Mouse (Mus musculus) forebrain, embryonic 10.5 days (tissue): ENCODE results near the gene Zfhx3. TPM values are rescaled to one million over a fixed set of nuclear protein-coding genes. Genes with fewer than 3 reads are reported as not detected.

Source experiments
- DNase-seq: peaks from one replicate; pipeline ENCODE4 v3.0.0-alpha.2; 2017; ENCODE audit warnings: low spot score; ENCODE audit errors: extremely low spot score
- H3K27ac ChIP-seq: fragments of 300-500 bp; sonication (generic); 2 replicates; pipeline ENCODE4 v1.5.1; 2016; ENCODE audit warnings: mild to moderate bottlenecking
- H3K27me3 ChIP-seq: fragments of 300-500 bp; sonication (generic); 2 replicates; pipeline ENCODE4 v1.6.1; 2016; ENCODE audit warnings: mild to moderate bottlenecking; ENCODE audit not compliant: poor library complexity, severe bottlenecking
- H3K36me3 ChIP-seq: fragments of 300-500 bp; sonication (generic); replicated peaks from 2 replicates; pipeline ENCODE4 v1.6.1; 2016; ENCODE audit warnings: mild to moderate bottlenecking, moderate library complexity
- H3K4me1 ChIP-seq: fragments of 300-500 bp; sonication (generic); 2 replicates; pipeline ENCODE4 v1.6.1; 2016
- H3K4me3 ChIP-seq: fragments of 300-500 bp; sonication (generic); 2 replicates; pipeline ENCODE4 v1.5.1; 2016; ENCODE audit warnings: mild to moderate bottlenecking, moderate library complexity
- H3K9me3 ChIP-seq: fragments of 300-500 bp; sonication (generic); 2 replicates; pipeline ENCODE4 v1.6.1; 2016; ENCODE audit warnings: mild to moderate bottlenecking, moderate library complexity
- WGBS: fragments of 180-500 bp; shearing (Covaris S2); methylation state at CpG from one replicate; pipeline ENCODE4 v1.1.7; 2016; 5-methylcytosine and 5-hydroxymethylcytosine counted together
- polyA plus RNA-seq: library from polyadenylated mRNA; unstranded; fragments of >200 nt; fragmentation: Nextera tagmentation; extraction: Ambion mirVana; gene quantifications from 2 replicates; pipeline ENCODE4 v1.2.1, GENCODE M21; 2016

Gene Zfhx3
- polyA plus RNA-seq, 1 experiment from 2014 or later, result 11.4 TPM

- Histone ChIP-seq H3K4me3 (no peak overlapping the region), H3K9me3 (no peaks in the 10 kb centered on the region; the same call in 1 of the 2 replicates), H3K36me3 (peaks cover 39% of the 10 kb centered on the region), H3K4me1 (peaks cover 54% of the 10 kb centered on the region), H3K27ac (peak overlapping the region; percentile 4; the same call in 1 of the 2 replicates), H3K27me3 (peaks cover 4% of the 10 kb centered on the region; the same call in 1 of the 2 replicates)
- no peak for DNase-seq
- WGBS, result 94% methylated on average over 9 of the region's 9 CpGs
Observed at GRCm38 (mm10) chr8:108932729-108933128, 990.3 kb downstream of the Zfhx3 start.

DNA sequence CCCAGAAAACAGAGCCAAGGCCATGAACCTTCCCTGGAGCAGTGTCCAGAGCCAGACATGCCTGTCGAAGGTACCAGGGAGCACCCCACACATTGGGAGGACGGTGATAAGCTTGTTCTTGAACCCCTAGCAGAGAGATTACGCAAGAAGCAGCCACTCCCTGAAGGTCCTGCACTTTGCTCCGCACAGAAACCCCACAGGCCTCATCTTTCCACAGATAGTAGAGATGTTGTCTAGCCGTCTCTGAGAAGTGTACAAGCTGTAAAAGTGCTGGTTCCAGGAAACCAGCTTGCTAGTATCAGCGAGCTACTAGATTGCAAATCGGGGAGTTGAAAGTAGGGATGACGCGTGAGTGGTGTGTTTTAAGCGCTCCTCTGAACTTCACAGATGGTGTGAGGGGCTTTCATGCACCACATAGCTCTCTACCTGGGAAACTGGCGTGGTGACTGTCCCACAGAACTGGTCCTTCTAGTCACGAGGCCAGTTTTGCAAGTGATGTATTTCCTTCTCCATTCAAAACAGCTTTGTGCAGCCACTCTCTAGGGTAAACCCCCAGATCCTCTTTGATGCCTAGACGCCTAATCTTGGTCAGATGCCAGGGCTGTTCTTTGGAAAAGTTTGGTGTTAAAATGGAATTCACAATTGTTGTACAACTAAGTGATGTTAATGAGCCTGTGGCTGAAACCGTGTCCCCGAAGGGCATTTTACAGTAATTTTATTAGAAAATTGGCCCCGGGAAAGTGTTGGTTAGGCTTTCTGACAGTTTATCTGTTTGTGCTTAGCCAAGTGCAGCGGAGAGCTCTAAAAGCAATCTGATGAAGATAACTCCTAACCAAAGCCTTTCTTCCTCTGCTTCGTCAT lies 993.6 kb downstream of the Zfhx3 start:
- Histone ChIP-seq H3K4me1 (peaks cover 53% of the 10 kb centered on the region), H3K9me3 (peaks cover 20% of the 10 kb centered on the region), H3K4me3 (no peak overlapping the region), H3K36me3 (peaks cover 68% of the 10 kb centered on the region), H3K27ac (no peak overlapping the region), H3K27me3 (peaks cover 12% of the 10 kb centered on the region; the same call in 1 of the 2 replicates)
- WGBS, result 89% methylated on average over 18 of the region's 18 CpGs
- DNase-seq, result no peak

DNA sequence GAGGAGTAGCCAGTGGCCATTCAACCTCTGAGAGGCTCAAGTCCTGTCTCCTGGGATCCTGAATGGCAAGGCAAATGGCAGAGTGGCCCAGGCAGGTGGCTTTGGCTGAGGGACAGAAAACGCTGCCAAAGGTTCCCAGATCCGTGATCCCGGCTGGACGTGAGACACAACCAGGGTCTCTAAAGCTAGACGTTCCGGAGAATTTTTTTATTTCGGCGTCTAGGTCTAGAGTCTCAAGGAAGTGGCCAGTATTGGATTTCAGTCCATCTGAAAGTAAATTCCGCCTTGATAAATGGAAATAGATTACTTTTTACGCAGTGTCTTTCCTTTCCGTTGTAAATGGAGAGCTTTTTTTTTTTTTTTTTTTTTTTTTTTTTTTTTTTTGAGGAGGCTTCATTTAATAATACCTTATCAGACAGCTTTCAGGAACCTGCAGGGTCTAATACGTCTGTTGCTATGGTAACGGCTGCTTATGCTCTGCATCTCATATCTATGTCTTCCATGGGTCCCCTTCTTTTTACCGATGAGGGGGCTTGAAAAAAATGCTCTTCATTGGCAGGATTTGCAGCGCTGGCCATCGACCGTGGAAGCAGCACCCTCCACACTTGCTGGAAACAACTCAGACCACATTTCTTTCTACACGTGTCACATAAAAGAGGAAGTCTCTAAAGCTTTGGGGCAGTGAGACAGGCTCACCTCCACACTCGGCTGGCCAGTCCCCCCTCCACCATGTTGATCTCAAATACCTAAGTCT lies 994.4 kb downstream of the Zfhx3 start:
- Histone ChIP-seq H3K27me3 (peaks cover 20% of the 10 kb centered on the region; the same call in 1 of the 2 replicates), H3K36me3 (peaks cover 75% of the 10 kb centered on the region), H3K9me3 (peaks cover 20% of the 10 kb centered on the region), H3K4me3 (no peak overlapping the region), H3K4me1 (peaks cover 52% of the 10 kb centered on the region), H3K27ac (no peak overlapping the region)
- WGBS, result 87% methylated on average over 19 of the region's 19 CpGs
- no peak for DNase-seq

- no peak for DNase-seq
- Histone ChIP-seq H3K4me3 (no peak overlapping the region), H3K36me3 (peaks cover 75% of the 10 kb centered on the region), H3K9me3 (peaks cover 20% of the 10 kb centered on the region), H3K27me3 (peaks cover 22% of the 10 kb centered on the region; the same call in 1 of the 2 replicates), H3K27ac (no peak overlapping the region), H3K4me1 (peaks cover 53% of the 10 kb centered on the region)
- WGBS, result 70% methylated on average over 8 of the region's 8 CpGs
Observed at GRCm38 (mm10) chr8:108937904-108938455, 995.5 kb downstream of the Zfhx3 start.

DNA sequence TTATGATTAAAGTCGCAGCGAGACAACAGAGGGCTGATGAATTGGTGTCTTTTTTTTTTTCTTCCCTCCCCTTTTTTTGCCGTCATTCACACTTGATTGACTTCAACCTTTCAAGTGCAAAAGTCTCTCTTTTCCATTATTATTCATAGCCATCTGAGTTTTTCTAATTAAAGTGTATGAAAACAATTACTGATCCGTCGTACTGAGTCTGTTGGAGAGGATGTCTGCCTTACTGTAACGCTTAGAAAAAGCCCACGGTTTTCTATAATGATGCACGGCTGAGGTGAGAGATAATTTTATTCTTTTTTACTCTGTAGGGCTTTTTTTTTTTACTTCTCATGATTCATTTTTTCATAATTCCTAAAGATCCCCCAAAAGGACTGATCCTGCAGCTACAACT lies 1000.2 kb downstream of the Zfhx3 start:
- H3K4me1 ChIP-seq, result peaks cover 51% of the 10 kb centered on the region
- no peak overlapping the region; the same call in 1 of the 2 replicates for H3K27ac ChIP-seq
- peaks cover 67% of the 10 kb centered on the region for H3K36me3 ChIP-seq
- H3K4me3 ChIP-seq, result no peak overlapping the region
- 71% methylated on average over 8 of the region's 8 CpGs for WGBS
- DNase-seq, result no peak
- H3K27me3 ChIP-seq, result peaks cover 33% of the 10 kb centered on the region
- H3K9me3 ChIP-seq, result peaks cover 35% of the 10 kb centered on the region

DNA sequence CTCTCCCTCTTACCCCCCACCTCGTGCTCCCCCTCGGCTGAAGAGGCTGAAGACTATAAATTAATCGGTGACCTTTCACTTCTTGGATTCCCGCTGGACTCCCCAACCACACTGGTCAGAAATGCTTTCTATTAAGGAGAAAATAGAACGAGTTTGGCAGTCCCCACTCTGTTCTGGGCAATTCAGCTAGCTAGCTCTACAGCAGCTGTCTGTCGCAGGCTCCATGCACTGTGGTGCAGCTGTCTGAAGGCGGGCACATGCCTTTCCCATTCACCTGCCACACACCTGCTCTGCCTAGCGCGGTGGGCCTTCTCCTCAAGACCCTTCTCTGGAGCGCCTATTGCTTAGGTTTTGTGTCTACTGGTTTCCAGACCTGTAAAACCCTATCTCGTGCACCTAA lies 1000.7 kb downstream of the Zfhx3 start:
- Histone ChIP-seq H3K4me3 (no peak overlapping the region), H3K27me3 (peaks cover 33% of the 10 kb centered on the region), H3K9me3 (peaks cover 40% of the 10 kb centered on the region), H3K27ac (peak overlapping the region; percentile 71; the same call in 1 of the 2 replicates), H3K4me1 (peaks cover 47% of the 10 kb centered on the region), H3K36me3 (peaks cover 67% of the 10 kb centered on the region)
- WGBS, result 82% methylated on average over 11 of the region's 11 CpGs
- DNase-seq, result no peak

DNA sequence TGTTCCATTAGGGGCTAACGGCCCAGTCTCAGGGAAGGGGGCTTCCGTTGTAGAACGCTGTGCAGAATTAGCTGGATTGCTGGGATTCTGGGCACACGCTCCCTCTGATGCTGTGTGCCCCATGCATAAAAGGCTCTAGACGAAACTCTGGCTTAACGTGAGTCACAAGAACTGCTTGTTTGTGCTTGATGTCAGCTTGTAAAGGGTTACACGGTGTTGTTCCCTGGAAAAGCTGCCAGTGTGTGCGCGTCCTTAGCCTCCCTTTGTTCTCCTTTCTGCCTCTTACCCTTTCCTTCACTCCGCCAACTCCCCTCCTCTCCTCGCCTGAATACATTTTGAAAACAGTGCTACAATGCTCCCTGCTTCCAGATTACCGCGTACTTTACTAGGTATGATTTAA lies 1001.9 kb downstream of the Zfhx3 start:
- no peak overlapping the region for H3K4me3 ChIP-seq
- H3K36me3 ChIP-seq, result peaks cover 70% of the 10 kb centered on the region
- WGBS, result 40% methylated on average over 13 of the region's 13 CpGs
- H3K9me3 ChIP-seq, result peaks cover 44% of the 10 kb centered on the region
- peaks cover 43% of the 10 kb centered on the region for H3K4me1 ChIP-seq
- peak; percentile 43 for DNase-seq
- H3K27me3 ChIP-seq, result peaks cover 33% of the 10 kb centered on the region
- peak overlapping the region; percentile 71 for H3K27ac ChIP-seq

GRCm38 (mm10) chr8:108950311-108950710 lies 1007.9 kb downstream of the Zfhx3 start:
- Histone ChIP-seq H3K27ac (no peak overlapping the region), H3K4me1 (peaks cover 3% of the 10 kb centered on the region), H3K27me3 (peaks cover 11% of the 10 kb centered on the region), H3K36me3 (peaks cover 100% of the 10 kb centered on the region), H3K9me3 (peaks cover 57% of the 10 kb centered on the region), H3K4me3 (no peak overlapping the region)
- 98% methylated on average over 21 of the region's 21 CpGs for WGBS
- no peak for DNase-seq

DNA sequence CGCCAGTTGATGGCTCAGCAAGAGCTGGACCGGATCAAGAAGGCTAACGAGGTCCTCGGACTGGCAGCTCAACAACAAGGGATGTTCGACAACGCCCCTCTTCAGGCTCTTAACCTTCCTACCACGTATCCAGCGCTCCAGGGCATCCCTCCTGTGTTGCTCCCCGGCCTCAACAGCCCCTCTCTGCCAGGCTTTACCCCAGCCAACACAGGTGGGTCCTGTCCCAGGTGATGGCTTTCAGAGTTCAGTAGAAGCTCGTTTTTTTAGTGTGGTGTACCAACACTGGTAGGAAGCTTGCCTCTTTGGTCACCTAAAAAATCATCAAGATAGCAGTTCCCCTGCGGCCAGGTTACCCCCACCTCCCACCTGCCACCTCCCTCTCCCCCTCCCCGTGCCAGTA lies 1009.1 kb downstream of the Zfhx3 start:
- peaks cover 66% of the 10 kb centered on the region for H3K9me3 ChIP-seq
- no peak for DNase-seq
- H3K4me3 ChIP-seq, result no peak overlapping the region
- H3K27me3 ChIP-seq, result no peaks in the 10 kb centered on the region
- WGBS, result 92% methylated on average over 12 of the region's 12 CpGs
- peaks cover 100% of the 10 kb centered on the region for H3K36me3 ChIP-seq
- H3K4me1 ChIP-seq, result peaks cover 6% of the 10 kb centered on the region
- H3K27ac ChIP-seq, result no peak overlapping the region

- H3K9me3 ChIP-seq, result peaks cover 19% of the 10 kb centered on the region
- H3K4me1 ChIP-seq, result peaks cover 9% of the 10 kb centered on the region
- H3K4me3 ChIP-seq, result peak overlapping the region; percentile 36
- DNase-seq, result no peak
- peaks cover 65% of the 10 kb centered on the region for H3K36me3 ChIP-seq
- no peaks in the 10 kb centered on the region for H3K27me3 ChIP-seq
- H3K27ac ChIP-seq, result peak overlapping the region; percentile 36; the same call in 1 of the 2 replicates
- WGBS, result 77% methylated on average over 37 of the region's 37 CpGs
Observed at GRCm38 (mm10) chr8:108956416-108956815, 1014.0 kb downstream of the Zfhx3 start.

- WGBS, result 78% methylated on average over 7 of the region's 7 CpGs
- H3K4me3 ChIP-seq, result no peak overlapping the region
- 0 out of 2 replicates have a peak, but pooled peaks cover 5% of the 10 kb centered on the region for H3K36me3 ChIP-seq
- no peaks in the 10 kb centered on the region for H3K4me1 ChIP-seq
- H3K27me3 ChIP-seq, result no peaks in the 10 kb centered on the region
- peak; percentile 14 for DNase-seq
- no peak overlapping the region for H3K27ac ChIP-seq
- no peaks in the 10 kb centered on the region for H3K9me3 ChIP-seq
Observed at GRCm38 (mm10) chr8:108962516-108962915, 1020.1 kb downstream of the Zfhx3 start.

DNA sequence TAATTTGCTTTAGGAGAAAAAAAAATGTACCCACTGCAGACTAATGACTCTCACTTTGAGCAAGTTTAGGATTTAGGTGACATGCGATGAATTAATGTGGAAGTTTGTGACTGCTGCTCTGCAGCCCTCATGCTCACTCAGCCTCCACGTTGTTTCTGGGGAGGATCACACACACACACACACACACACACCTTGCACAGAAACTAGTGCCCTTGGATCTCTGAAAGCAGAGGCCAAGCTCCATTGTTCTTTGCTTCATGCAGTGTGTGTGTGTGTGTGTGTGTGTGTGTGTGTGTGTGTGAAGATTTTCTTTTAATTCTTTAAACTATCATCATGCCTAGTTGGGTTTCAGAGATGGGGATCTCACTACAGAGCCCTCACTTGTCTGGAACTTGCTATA lies 1020.7 kb downstream of the Zfhx3 start:
- Histone ChIP-seq H3K27ac (no peak overlapping the region), H3K27me3 (no peaks in the 10 kb centered on the region), H3K4me1 (no peaks in the 10 kb centered on the region), H3K9me3 (no peaks in the 10 kb centered on the region), H3K4me3 (no peak overlapping the region), H3K36me3 (0 out of 2 replicates have a peak, but pooled peaks cover 5% of the 10 kb centered on the region)
- DNase-seq, result peak; percentile 11
- 85% methylated on average over 2 of the region's 2 CpGs for WGBS
